8 mouse cellular contexts compared by ENCODE assay signal in the genomic region with DNA sequence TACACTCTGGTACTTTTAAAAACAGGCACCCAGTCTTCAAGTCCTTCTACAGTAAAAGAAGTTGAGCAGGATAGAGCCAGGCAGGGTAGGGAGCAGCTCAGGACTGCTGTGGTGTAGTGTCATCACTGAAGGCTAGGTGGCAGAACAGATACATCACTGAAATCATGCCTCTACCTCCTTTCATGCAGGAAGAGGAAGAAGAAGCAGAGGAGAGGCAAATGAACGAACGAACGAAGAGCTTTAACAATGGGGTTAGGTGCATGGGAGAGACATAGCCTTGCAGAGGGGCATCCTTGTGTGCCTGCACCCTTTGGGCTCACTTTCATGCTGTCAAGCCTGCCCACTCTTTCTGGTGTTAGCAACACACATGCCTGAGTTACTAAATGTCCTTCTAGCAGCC. TPM values are rescaled to one million over a fixed set of nuclear protein-coding genes. Genes with fewer than 3 reads are reported as not detected.
DNase-seq lines count a peak whose midpoint lies in the region; ATAC-seq lines count a peak whose summit lies in the region.

No protein-coding gene starts in this region.

- no peak overlapping the region for H3K4me3 ChIP-seq in heart, embryonic 12.5 days
- H3K4me3 ChIP-seq in kidney, embryonic 16.5 days (ENCODE audit: low read length) = peak overlapping the region; percentile 23; the same call in 1 of the 2 replicates

- no peak overlapping the region for H3K9ac ChIP-seq in heart, embryonic 12.5 days
- peak overlapping the region; percentile 63 for H3K9ac ChIP-seq in kidney, embryonic 16.5 days (replicated peaks; ENCODE audit: low read length)

- H3K4me1 ChIP-seq in heart, embryonic 12.5 days (replicated peaks) = peaks cover 25% of the 10 kb centered on the region
- H3K4me1 ChIP-seq in kidney, embryonic 16.5 days (ENCODE audit: insufficient read depth, low read length) = peaks cover 34% of the 10 kb centered on the region

- H3K4me2 ChIP-seq in heart, embryonic 12.5 days = peak overlapping the region; percentile 53
- H3K4me2 ChIP-seq in kidney, embryonic 16.5 days (replicated peaks; ENCODE audit: low read depth, low read length) = peak overlapping the region; percentile 47

- no peaks in the 10 kb centered on the region for H3K9me3 ChIP-seq in heart, embryonic 12.5 days (replicated peaks)
- H3K9me3 ChIP-seq in kidney, embryonic 16.5 days (ENCODE audit: low read length) = no peaks in the 10 kb centered on the region

- DNase-seq in right cerebral cortex, postnatal 10 days (ENCODE audit: low spot score in 2 of 2) = peak; percentile 75 to 78
- no peak for DNase-seq in right cerebral cortex, postnatal 14 days
- DNase-seq in cerebellum, postnatal 36 days = peak; percentile 52 to 76
- no peak for DNase-seq in ovary, postnatal 14 days (ENCODE audit: low spot score)

- 3% methylated on average over 3 of the region's 3 CpGs for WGBS in heart, embryonic 12.5 days
- 4% methylated on average over 3 of the region's 3 CpGs for WGBS in kidney, embryonic 16.5 days

- peak; percentile 67; the same call in 1 of the 2 replicates for ATAC-seq in heart, embryonic 12.5 days (ENCODE audit: insufficient number of reproducible peaks, low FRiP score)
- peak; percentile 44; the same call in 1 of the 2 replicates for ATAC-seq in kidney, embryonic 16.5 days (ENCODE audit: low FRiP score, low TSS enrichment)
- peak; percentile 86 for ATAC-seq in megakaryocyte-erythroid progenitor cell, adult 5-6 weeks (replicated peaks; ENCODE audit: low FRiP score, low TSS enrichment, poor library complexity, severe bottlenecking)
- no peak for ATAC-seq in activated CD4-positive, CD25-positive, alpha-beta regulatory T cell, adult 4 months

- no peak overlapping the region for H3K27ac ChIP-seq in heart, embryonic 12.5 days (ENCODE audit: poor library complexity, severe bottlenecking)
- peak overlapping the region; percentile 72 for H3K27ac ChIP-seq in kidney, embryonic 16.5 days (ENCODE audit: low read length)

- H3K36me3 ChIP-seq in heart, embryonic 12.5 days = no peaks in the 10 kb centered on the region
- H3K36me3 ChIP-seq in kidney, embryonic 16.5 days (ENCODE audit: insufficient read depth, low read length) = no peaks in the 10 kb centered on the region

- no peaks in the 10 kb centered on the region for H3K27me3 ChIP-seq in heart, embryonic 12.5 days (replicated peaks)
- H3K27me3 ChIP-seq in kidney, embryonic 16.5 days (ENCODE audit: insufficient read depth, low read length) = peaks cover 5% of the 10 kb centered on the region; the same call in 1 of the 2 replicates

RNA-seq across cellular contexts. Expression of a gene that starts 3.2 kb away (rescaled TPM):
- polyA plus RNA-seq in heart, embryonic 12.5 days (2016; fragmentation: Nextera tagmentation; extraction: Ambion mirVana) = 179 and 184 TPM in 2 replicates
- polyA plus RNA-seq in kidney, embryonic 16.5 days (2015; fragmentation: Nextera tagmentation; extraction: Ambion mirVana) = 89.0 and 104 TPM in 2 replicates
- total RNA-seq in megakaryocyte-erythroid progenitor cell, adult 5-6 weeks (2014; fragmentation: Nextera tagmentation) = not detected in 2 replicates
- total RNA-seq in megakaryocyte-erythroid progenitor cell, adult 5-6 weeks (2017) = 0.53 TPM in 1 of 2 replicates, not detected in the other
- not detected for polyA plus RNA-seq in activated CD4-positive, CD25-positive, alpha-beta regulatory T cell, adult 4 months (2017; shearing (Covaris generic))

RNA-seq across cellular contexts. Expression of a gene that starts 53.6 kb away (rescaled TPM):
- 91.7 and 93.5 TPM in 2 replicates for polyA plus RNA-seq in heart, embryonic 12.5 days (2016; fragmentation: Nextera tagmentation; extraction: Ambion mirVana)
- polyA plus RNA-seq in kidney, embryonic 16.5 days (2015; fragmentation: Nextera tagmentation; extraction: Ambion mirVana) = 144 and 152 TPM in 2 replicates
- not detected in 2 replicates for total RNA-seq in megakaryocyte-erythroid progenitor cell, adult 5-6 weeks (2014; fragmentation: Nextera tagmentation)
- not detected in 2 replicates for total RNA-seq in megakaryocyte-erythroid progenitor cell, adult 5-6 weeks (2017)
- polyA plus RNA-seq in activated CD4-positive, CD25-positive, alpha-beta regulatory T cell, adult 4 months (2017; shearing (Covaris generic)) = not detected

Comparison
In these comparisons a context has a peak if more than half of its experiments do, and no peak if none do; other contexts are left out.
1. DNase-seq: peak in right cerebral cortex, postnatal 10 days (2 of 2) and cerebellum, postnatal 36 days (2 of 2); none in right cerebral cortex, postnatal 14 days (single experiment) and ovary, postnatal 14 days (single experiment).
2. RNA of a gene that starts 3.2 kb away (polyA plus RNA-seq): 179 to 184 TPM in heart, embryonic 12.5 days and 89.0 to 104 TPM in kidney, embryonic 16.5 days; not detected in activated CD4-positive, CD25-positive, alpha-beta regulatory T cell, adult 4 months; every median in the first group is over 10 times any median in the second.
3. RNA of a gene that starts 53.6 kb away (polyA plus RNA-seq): 144 to 152 TPM in kidney, embryonic 16.5 days and 91.7 to 93.5 TPM in heart, embryonic 12.5 days; not detected in activated CD4-positive, CD25-positive, alpha-beta regulatory T cell, adult 4 months; every median in the first group is over 10 times any median in the second.